Mouse (Mus musculus) megakaryocyte-erythroid progenitor cell, adult 5-6 weeks (primary cell): Measurements from ENCODE around the gene Foxn1. TPM values are rescaled to one million over a fixed set of nuclear protein-coding genes. Genes with fewer than 3 reads are reported as not detected.

Experiments used
- ATAC-seq: replicated peaks from 2 replicates; pipeline ENCODE4 v1.8.0; 2016; ENCODE audit warnings: mild to moderate bottlenecking, inconsistent platforms; ENCODE audit not compliant: severe bottlenecking, poor library complexity, low FRiP score, low TSS enrichment
- total RNA-seq, 2 experiments: library from RNA; stranded (forward) in 1 of 2; stranded (reverse) in 1 of 2; fragments of 200-1000, 215-1000 nt in 1 of 2; fragments of >200 nt in 1 of 2; fragmentation: Nextera tagmentation in 1 of 2; gene quantifications; 2 replicates each; pipeline ENCODE4 v1.2.3; 2014 to 2017

Gene Foxn1
- total RNA-seq (2014; fragmentation: Nextera tagmentation): not detected in 2 replicates
- not detected in 2 replicates for total RNA-seq (2017)

GRCm38 (mm10) chr11:78386508-78387043, at the start of gene Foxn1:
Gene Foxn1, minus strand, starts transcription at chr11:78386558.
- no peak for ATAC-seq

- ATAC-seq: no peak
These were observed 49.5 kb upstream of the Foxn1 start for GRCm38 (mm10) chr11:78435776-78436349.

- no peak for ATAC-seq
These were observed 47.7 kb upstream of the Foxn1 start for GRCm38 (mm10) chr11:78434052-78434451.

GRCm38 (mm10) chr11:78431176-78431575, 44.8 kb upstream of the Foxn1 start:
- no peak for ATAC-seq

GRCm38 (mm10) chr11:78430195-78430878, 44.0 kb upstream of the Foxn1 start:
- no peak for ATAC-seq

- no peak for ATAC-seq
These were observed 42.0 kb upstream of the Foxn1 start for GRCm38 (mm10) chr11:78428309-78428708.

- no peak for ATAC-seq
These were observed 41.3 kb upstream of the Foxn1 start for GRCm38 (mm10) chr11:78427655-78428054.

GRCm38 (mm10) chr11:78425572-78425971, 39.2 kb upstream of the Foxn1 start:
- no peak for ATAC-seq

- ATAC-seq: no peak
These were observed 38.0 kb upstream of the Foxn1 start for GRCm38 (mm10) chr11:78424352-78424751.

GRCm38 (mm10) chr11:78422055-78422819, 35.9 kb upstream of the Foxn1 start, which contains the start of gene Slc13a2:
Gene Slc13a2, minus strand, starts transcription at chr11:78422217.
- ATAC-seq: no peak

- ATAC-seq: peak; percentile 57
These were observed 35.0 kb upstream of the Foxn1 start for GRCm38 (mm10) chr11:78421201-78422009.

GRCm38 (mm10) chr11:78420263-78420889, 34.0 kb upstream of the Foxn1 start:
- peak; percentile 38 for ATAC-seq

GRCm38 (mm10) chr11:78416854-78417253, 30.5 kb upstream of the Foxn1 start:
- no peak for ATAC-seq

GRCm38 (mm10) chr11:78412861-78413260, 26.5 kb upstream of the Foxn1 start:
- no peak for ATAC-seq

GRCm38 (mm10) chr11:78412324-78412850, 26.0 kb upstream of the Foxn1 start:
- ATAC-seq: no peak

- ATAC-seq: no peak
These were observed 25.4 kb upstream of the Foxn1 start for GRCm38 (mm10) chr11:78411606-78412323.

GRCm38 (mm10) chr11:78408256-78409240, 22.2 kb upstream of the Foxn1 start:
- no peak for ATAC-seq
